Mouse (Mus musculus) brown adipose tissue, adult 24 weeks (tissue): ENCODE data around the gene Psma6. TPM values are rescaled to one million over a fixed set of nuclear protein-coding genes. Genes with fewer than 3 reads are reported as not detected.
A peak's percentile ranks its signal among the peaks of the same experiment; 100 is the strongest.

ENCODE experiments used
- H3K27ac ChIP-seq: fragments of 200-500 bp; replicated peaks from 2 replicates; pipeline ENCODE4 v1.5.1; 2012; ENCODE audit warnings: low read depth, mild to moderate bottlenecking, low read length
- H3K4me1 ChIP-seq: fragments of 200-500 bp; 2 replicates; pipeline ENCODE4 v1.6.1; 2012; ENCODE audit warnings: low read length, mixed read lengths; ENCODE audit not compliant: control insufficient read depth, insufficient read depth, insufficient read length
- H3K4me3 ChIP-seq: fragments of 200-500 bp; 2 replicates; pipeline ENCODE4 v1.5.1; 2012; ENCODE audit warnings: low read depth, mild to moderate bottlenecking, low read length, moderate library complexity; ENCODE audit not compliant: insufficient read depth
- polyA plus RNA-seq: library from polyadenylated mRNA; stranded (reverse); fragments of >200 nt; gene quantifications from 2 replicates; pipeline ENCODE4 v1.2.4, GENCODE M21; 2012; ENCODE audit not compliant: missing spikeins, insufficient read depth, insufficient read length

The Psma6 gene
- polyA plus RNA-seq, 1 experiment: 340 TPM

DNA sequence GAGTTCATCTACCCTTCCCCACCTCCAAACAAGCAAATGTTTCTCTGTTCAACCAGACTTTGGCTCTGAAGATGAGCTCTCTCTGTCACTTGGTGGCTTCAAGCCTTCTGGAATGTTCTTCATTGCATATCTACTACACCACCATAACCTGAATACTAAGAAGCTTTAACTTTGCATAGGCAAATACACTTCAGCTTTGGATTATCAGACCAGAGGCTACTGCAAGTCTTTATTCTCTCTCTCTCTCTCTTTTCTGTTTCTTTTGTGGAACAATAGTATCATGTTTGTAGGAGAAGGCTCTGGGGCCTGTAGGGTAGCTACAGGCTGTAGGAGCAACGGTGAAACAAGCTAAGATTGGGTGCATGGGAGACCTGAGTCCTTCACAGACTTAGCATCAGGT, 58.2 kb downstream of the Psma6 start:
- Histone ChIP-seq H3K27ac (no peak overlapping the region), H3K4me1 (peaks cover 38% of the 10 kb centered on the region), H3K4me3 (no peak overlapping the region)

GRCm38 (mm10) chr12:55442861-55443850, 59.1 kb downstream of the Psma6 start:
- no peak overlapping the region for H3K27ac ChIP-seq
- H3K4me3 ChIP-seq: no peak overlapping the region
- H3K4me1 ChIP-seq: peaks cover 37% of the 10 kb centered on the region

- no peak overlapping the region for H3K27ac ChIP-seq
- no peak overlapping the region for H3K4me3 ChIP-seq
- peaks cover 33% of the 10 kb centered on the region for H3K4me1 ChIP-seq
These were observed 60.0 kb downstream of the Psma6 start for GRCm38 (mm10) chr12:55444031-55444451.

DNA sequence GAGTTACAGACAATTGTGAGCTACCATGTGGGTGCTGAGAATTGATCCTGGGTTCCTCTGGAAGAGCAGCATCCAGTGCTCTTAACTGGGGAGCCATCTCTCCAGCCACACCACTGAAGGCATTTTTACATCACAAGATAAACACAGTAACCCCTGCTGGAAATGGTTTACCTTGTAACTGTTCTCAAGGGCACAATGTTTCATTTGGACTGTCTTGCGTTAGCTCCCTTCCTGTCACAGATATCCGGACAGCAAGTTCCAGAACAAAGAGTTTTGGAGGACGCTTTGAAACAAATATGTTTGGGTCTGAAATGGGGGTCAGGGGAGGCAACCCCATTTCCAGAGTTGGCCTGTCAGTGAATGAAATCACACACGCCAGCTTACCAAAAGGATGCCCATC, 61.6 kb downstream of the Psma6 start:
- Histone ChIP-seq H3K4me1 (peaks cover 38% of the 10 kb centered on the region), H3K27ac (peak overlapping the region; percentile 73), H3K4me3 (no peak overlapping the region)

DNA sequence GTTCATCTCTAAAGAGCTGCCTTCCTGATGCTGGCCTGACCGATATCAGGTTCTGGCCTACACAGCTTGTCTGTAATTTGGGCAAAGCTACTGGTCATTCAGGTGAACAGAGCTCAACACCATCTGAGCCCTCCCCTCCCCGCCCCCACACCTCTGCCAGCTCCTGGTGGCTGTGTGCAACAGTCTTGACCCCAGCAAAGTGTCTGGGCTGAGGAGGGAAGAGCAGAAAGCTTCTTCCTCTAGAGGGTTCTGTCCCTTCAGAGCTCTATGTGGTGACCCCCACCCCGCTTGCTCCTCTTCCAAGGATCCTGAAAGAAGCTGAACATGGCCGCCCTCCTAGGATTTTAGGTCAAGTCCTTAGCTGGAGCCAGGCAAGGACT, 62.3 kb downstream of the Psma6 start:
- H3K4me3 ChIP-seq: no peak overlapping the region
- H3K4me1 ChIP-seq: peaks cover 38% of the 10 kb centered on the region
- H3K27ac ChIP-seq: peak overlapping the region; percentile 73

GRCm38 (mm10) chr12:55446746-55447395, 62.8 kb downstream of the Psma6 start:
- peak overlapping the region; percentile 73 for H3K27ac ChIP-seq
- H3K4me1 ChIP-seq: peaks cover 38% of the 10 kb centered on the region
- no peak overlapping the region for H3K4me3 ChIP-seq

GRCm38 (mm10) chr12:55447396-55447760, 63.4 kb downstream of the Psma6 start:
- H3K4me1 ChIP-seq: peaks cover 38% of the 10 kb centered on the region
- H3K4me3 ChIP-seq: no peak overlapping the region
- peak overlapping the region; percentile 73 for H3K27ac ChIP-seq

- Histone ChIP-seq H3K4me1 (peaks cover 28% of the 10 kb centered on the region), H3K4me3 (no peak overlapping the region), H3K27ac (no peak overlapping the region)
These were observed 64.4 kb downstream of the Psma6 start for GRCm38 (mm10) chr12:55448457-55448856.

DNA sequence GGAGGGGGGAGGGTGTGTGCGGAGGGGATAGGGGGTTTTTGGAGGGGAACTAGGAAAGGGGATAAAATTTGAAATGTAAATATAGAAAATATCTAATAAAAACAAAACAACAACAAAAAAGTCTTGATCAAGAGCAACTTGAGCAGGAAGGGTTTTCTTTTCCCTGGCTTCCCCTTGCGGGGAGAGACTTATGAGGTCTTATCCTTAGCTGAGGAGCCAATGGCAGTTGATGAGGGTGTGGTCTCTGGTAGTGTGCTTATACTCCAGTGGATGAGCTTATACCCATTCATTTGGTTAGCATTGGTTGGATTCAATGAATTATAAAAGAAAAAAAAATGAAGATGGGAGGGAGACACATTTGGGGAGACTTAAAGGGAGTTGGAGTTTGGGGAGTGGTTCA, 65.0 kb downstream of the Psma6 start:
- no peak overlapping the region for H3K4me3 ChIP-seq
- no peak overlapping the region for H3K27ac ChIP-seq
- peaks cover 24% of the 10 kb centered on the region for H3K4me1 ChIP-seq

DNA sequence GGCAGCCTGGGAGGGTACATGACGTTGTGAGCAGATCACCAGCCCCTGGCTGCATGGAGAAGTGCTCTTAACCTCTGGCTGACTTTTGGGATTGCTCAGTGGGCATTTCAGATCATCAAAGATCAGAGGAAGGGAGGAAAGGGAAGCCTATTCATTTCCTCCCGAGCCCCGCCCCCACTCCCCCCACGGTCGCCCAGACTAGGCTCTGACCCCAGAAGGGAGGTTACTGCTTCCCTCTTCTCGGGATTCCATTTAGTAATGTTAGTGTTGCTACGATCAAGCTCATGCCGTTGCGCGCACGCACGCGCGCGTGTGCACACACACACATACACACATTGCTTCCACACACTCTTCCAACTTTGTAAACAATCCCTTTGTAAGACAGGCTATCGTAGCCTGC, 66.4 kb downstream of the Psma6 start:
- Histone ChIP-seq H3K27ac (no peak overlapping the region), H3K4me1 (peaks cover 23% of the 10 kb centered on the region), H3K4me3 (no peak overlapping the region)

DNA sequence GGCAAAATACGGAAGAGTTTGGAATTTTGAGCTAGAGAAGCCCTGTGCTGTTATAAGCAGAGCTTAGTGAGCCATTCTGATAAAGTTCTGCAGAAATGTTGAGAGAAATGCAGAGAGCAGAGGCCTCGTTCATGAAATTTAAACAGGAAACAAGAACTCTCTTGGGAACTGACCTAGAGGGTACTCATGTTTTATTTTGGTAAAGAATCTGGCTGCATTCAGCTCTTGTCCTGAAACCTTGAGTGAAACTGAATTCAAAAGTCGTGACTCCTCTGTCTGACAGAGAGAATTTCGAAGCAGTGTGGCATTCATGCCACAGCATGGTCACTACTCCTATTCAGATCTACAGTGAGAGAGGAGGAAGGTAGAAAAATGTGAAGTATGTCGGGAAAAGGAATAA, 68.8 kb downstream of the Psma6 start:
- Histone ChIP-seq H3K4me3 (no peak overlapping the region), H3K4me1 (peaks cover 5% of the 10 kb centered on the region), H3K27ac (peak overlapping the region; percentile 5; the same call in 1 of the 2 replicates)

DNA sequence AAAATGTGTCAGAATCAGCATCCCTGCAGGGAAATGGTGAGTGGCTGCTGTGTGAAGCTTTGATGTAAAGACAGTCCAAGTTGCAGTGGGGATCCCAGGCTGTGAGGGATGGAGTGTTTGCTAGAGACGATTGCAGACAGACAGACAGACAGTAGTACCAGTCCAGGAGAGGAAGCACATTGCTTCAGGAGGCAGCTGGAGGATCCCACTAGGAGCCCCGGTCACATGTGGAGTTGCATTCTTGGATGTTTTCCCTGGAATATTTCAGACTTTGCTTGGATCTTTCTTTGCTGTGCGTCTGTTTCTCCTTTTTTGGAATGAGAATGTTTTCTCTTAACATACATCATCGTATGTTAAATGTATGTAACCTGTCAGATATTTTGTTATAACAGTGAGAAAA, 69.9 kb downstream of the Psma6 start:
- H3K27ac ChIP-seq: no peak overlapping the region
- H3K4me1 ChIP-seq: peaks cover 5% of the 10 kb centered on the region
- H3K4me3 ChIP-seq: no peak overlapping the region

DNA sequence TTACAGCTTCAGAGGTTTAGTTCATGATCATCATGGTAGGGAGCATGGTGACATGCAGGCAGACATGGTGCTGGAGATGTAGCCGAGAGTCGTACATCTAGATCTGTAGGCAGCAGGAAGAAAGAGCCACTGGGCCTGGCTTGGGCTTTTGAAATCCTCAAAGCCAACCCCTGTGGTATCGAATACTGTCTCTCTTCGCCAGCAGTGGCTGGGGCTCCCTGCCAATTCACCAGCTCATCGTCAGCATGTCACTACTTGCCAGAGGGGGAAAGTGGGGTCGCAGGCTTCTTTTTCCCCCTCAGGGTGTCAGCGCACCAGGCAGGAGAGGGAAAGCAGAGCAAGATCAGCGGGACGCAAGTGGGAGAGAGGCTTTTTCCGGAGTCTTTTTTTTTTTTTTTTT, 71.2 kb downstream of the Psma6 start:
- H3K4me3 ChIP-seq: no peak overlapping the region
- no peak overlapping the region for H3K27ac ChIP-seq
- H3K4me1 ChIP-seq: peaks cover 4% of the 10 kb centered on the region

DNA sequence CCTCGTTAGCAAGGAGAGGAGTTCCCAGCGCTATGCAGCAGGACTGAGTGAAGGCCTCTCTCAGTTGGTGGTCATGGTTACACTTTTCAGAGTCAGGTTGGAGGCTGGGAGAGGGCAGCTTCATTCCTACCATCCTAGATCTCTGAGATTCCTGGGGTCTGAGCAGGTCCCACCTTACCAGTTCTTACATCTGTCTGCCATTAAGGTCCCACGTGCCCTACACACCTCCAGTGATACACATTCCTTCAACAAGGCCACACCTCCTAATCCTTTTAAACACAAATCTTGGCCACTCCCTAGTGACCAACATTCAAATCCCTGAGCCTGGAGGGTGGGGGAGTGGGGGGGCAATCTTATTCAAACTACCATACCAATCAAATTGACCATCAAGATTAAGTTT, 72.1 kb downstream of the Psma6 start:
- Histone ChIP-seq H3K4me1 (peaks cover 4% of the 10 kb centered on the region; the same call in 1 of the 2 replicates), H3K4me3 (no peak overlapping the region), H3K27ac (no peak overlapping the region)

DNA sequence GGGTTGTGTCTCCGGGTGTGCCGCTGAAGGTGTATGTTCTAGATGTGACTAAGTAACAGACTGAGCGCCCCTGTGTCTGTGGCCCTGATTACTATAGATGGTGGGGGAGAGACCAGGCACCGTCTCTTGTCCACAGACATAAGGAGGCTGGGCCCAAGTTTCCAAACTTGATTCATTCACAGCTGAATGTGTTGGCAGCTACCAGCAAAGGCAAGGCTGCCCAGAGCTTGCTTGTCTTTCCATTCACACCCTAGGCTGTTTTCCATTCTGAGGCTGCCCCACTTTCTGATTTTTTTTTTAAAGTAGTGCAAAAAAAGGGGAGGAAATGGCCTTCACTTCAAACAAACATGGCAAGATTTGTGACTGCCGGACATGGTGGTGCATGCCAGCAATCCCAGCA, 72.9 kb downstream of the Psma6 start:
- Histone ChIP-seq H3K4me3 (no peak overlapping the region), H3K27ac (no peak overlapping the region), H3K4me1 (peaks cover 9% of the 10 kb centered on the region)

DNA sequence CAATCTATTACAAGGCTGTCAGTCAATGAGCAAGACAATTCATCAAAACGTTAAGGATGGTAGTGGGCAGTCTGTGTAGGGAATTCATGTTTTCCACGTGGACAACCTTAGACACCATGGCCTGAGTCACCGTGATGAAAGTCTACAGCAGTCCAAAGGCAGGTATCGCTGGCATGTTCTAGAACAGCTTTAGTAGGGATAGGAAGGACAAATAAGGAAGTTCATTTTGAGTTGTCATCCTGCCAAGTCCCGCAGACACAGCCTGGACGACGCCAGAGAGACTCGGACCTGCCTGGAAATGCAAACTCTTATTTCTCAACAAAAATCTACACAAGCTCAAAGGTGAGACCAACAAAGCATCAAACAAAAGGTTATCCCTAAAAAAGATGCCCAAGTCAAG, 75.7 kb downstream of the Psma6 start:
- peaks cover 17% of the 10 kb centered on the region for H3K4me1 ChIP-seq
- H3K27ac ChIP-seq: no peak overlapping the region
- no peak overlapping the region for H3K4me3 ChIP-seq
